Mouse (Mus musculus): ENCODE results near the gene Capza1.

DNA sequence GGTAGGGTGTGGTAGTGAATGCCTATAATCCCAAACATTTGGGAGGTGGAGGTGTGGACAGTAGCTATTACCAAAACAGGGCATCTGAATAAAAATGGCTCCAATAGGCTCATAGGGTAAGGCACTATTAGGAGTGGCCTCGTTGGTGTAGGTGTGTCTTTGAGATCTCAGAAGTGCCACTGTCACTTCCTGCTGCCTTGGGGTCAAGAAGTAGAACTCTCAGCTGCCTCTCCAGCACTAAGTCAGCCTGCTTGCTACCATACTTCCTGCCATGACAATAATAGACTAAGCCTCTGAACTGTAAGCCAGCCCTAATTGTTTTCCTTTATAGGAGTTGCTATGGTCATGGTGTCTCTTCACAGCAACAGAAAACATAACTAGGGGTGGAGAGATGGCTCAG is 8.2 kb downstream of the Capza1 start:
- no peak for TF ChIP-seq POLR2A (IDR thresholded peaks at IDR 0.05; ENCODE audit: insufficient read depth, low read length)
- TF ChIP-seq CTCF (IDR thresholded peaks at IDR 0.05; ENCODE audit: low read depth, low read length): no peak
- TF ChIP-seq EP300 (IDR thresholded peaks at IDR 0.05; ENCODE audit: insufficient read depth, low read depth, low read length): no peak

All from ES-Bruce4 (cell line).